Mouse (Mus musculus) thymus, postnatal 4 days (tissue): ENCODE measurements around the gene 1700001L19Rik.
"Not testable (repeated sequence)": the region's sequence is repeated elsewhere in the genome, so short reads cannot be mapped to it uniquely, and the experiment has no call there.

ENCODE experiments used
- DNase-seq: peaks from one replicate; pipeline ENCODE4 v3.0.0; 2021

Gene 1700001L19Rik

DNA sequence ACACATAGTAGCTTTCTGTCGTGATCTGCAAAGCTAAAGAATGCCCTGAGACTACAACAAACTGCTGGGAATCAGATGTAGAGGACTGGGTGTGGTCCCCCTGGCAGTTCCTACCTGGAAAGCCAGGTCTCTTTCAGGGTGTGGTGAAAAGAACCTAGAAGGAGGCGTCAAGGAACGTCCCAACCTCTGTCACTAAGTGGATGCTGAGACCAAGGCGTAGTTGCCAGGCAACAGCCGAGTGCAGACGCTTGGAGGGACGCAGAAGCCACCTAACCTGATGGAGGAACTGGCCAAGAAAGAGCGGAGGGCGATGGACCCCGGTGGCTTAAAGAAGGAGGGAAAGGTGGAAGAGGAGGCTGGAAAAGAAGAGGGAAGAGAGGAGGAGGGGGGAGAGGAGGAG, at the start of gene 1700001L19Rik:
Gene 1700001L19Rik (plus strand): TSS at position 223 of the 400 bp plus-strand sequence.
- no peak for DNase-seq

DNA sequence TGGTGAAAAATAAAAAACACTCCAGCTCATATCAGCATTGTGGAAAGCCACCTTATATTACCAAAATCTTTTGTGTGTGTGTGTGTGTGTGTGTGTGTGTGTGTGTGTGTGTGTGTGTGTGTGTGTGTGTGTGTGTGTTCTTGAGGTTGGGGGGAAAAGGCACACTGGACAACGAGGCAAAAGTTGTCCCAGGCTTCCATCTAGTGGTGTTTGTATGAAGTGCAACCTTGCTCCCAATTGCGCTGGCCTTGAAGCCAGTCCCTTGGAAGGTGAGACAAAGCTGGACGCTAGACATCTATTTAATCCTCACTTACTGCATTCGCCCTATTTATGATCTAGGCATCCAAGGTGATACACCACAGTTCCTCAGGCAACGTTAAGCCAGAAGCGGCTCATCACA, 43.8 kb upstream of the 1700001L19Rik start:
- DNase-seq = not testable (repeated sequence)

DNA sequence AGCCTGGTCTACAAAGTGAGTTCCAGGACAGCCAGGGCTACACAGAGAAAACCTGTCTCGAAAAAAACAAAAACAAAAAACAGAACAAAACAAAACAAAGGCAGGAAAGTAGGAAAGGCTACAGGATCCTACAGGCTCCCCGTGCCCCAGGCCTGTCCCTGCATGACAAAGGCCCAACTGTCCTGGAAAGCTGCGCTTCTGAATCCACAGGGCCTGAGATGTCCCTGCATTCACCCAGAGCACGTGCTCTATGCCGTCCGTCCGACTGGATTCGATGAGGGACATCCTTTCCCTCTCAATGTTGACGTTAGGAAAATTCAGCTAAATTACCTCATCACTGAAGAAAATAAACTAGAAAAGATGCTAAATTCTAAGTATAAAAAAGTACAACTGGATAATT, 29.1 kb upstream of the 1700001L19Rik start:
- no peak for DNase-seq

DNA sequence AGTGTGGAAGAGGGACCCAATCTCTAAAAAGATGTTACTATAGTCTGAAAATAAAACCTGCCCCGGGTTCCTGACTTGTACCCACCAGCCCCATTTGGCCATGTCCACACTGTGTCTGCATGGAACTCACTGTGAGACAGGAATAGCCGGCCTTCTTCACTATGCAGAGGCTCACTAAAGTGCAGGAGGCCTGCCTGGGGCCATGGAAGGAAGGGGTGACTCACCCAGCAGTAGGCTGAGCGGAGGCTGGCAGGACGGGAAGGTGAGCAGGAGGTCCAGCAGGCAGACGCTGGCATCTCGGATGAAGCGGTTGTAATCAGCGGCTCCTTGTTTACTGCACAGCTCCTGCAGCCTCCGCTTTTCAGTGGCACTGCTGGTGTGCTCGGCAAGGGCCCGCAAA, 28.7 kb upstream of the 1700001L19Rik start:
- no peak for DNase-seq

DNA sequence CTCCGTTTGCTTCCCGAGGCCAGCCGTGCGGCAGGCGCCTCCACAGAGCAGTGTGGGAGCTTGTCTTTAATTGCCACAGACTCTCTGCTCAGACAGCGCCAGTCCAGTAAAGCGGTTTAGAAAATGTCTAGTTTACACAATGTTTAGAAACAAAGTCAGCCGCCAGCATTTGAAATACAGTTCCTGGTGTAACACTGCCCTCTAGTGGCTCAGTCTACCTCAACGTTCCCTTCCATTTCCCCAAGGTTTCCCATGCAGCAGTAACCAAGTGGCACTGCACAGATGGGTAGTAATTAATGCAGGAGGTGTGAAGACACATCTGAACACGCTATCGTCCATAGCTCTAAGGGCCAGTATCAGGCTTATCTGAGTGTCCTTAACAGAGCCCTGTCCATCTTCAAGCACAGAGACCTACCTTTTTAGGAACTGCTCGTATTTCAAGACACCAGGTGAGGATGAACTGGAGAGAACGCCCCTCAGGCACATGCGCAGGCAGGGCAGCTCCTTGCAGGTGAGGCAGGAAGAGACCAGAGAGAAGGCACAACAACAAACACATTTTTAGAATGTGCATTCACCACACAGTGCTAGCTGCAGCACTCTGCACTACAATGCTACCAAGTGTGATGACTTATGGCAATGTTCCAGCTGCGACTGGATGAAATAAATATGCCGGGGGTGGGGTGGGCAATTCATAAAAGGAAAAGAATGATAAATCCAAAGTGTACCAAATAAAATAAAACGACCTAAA, 27.5 kb upstream of the 1700001L19Rik start:
- DNase-seq = peak; percentile 54

- no peak for DNase-seq
Observed at GRCm38 (mm10) chr13:68572247-68572646, 25.0 kb upstream of the 1700001L19Rik start.

GRCm38 (mm10) chr13:68572966-68573913, 24.0 kb upstream of the 1700001L19Rik start:
- DNase-seq = no peak

GRCm38 (mm10) chr13:68574398-68574797, 22.8 kb upstream of the 1700001L19Rik start:
- no peak for DNase-seq

GRCm38 (mm10) chr13:68577945-68578344, 19.3 kb upstream of the 1700001L19Rik start:
- no peak for DNase-seq

- no peak for DNase-seq
Observed at GRCm38 (mm10) chr13:68581086-68581740, 16.0 kb upstream of the 1700001L19Rik start.

DNA sequence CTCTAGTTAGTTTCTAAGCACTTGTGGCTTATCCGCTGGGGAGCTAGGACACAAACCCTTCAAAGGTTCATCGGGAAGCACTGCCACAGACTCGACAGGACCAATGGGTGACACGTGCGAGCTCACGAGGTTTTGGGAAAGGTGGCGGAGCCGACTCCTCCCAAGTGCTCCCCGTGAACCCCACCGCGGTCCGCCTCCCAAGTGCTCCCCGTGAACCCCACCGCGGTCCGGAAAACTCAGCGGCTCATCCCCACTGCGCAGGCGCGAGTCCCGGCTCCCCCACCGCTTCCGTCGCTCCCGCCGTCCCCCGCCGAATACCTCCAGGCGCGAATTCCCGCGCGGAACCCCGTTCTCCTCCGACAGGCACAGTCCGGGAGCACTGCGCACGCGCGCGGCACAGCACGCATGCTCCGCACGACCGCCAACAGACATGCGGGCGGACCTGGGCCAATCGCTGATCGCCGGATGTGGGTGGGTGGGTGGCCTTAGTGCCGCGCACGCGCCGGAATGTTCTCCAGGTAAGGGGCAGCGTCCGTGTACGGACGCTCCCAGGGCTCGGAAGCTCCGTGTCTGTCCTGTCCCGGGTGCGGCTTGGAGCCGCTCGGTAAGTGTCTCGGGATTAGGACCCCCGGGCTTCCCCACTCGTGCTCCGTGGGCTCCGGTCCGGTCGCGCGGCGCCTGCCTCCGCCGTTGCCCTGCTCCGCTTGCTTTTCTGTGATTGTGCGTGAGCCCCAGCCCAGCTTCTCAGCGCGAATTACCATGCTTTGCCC, 15.3 kb upstream of the 1700001L19Rik start, which contains the start of the genes Mtrr and Fastkd3:
Gene Mtrr (minus strand): TSS at position 403 of the 770 bp plus-strand sequence.
Gene Fastkd3 (plus strand): TSS at position 488 of the 770 bp plus-strand sequence.
- DNase-seq = peak; percentile 97

DNA sequence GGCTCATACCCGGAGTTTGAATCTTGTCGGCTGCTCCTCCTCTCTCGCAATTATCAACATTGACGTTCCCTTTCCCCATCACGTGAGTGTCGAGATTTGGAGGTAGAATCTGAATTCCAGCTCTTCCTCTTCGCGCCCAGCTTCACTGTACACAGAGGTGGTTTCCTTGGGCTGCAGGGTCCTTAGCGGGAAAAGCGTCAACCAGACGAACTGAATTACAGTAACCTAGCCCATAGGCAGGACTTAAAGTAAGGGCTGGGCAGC, 14.8 kb upstream of the 1700001L19Rik start:
- DNase-seq = no peak

- DNase-seq = no peak
Observed at GRCm38 (mm10) chr13:68583961-68584360, 13.3 kb upstream of the 1700001L19Rik start.

GRCm38 (mm10) chr13:68585441-68585840, 11.8 kb upstream of the 1700001L19Rik start:
- DNase-seq = no peak

GRCm38 (mm10) chr13:68588352-68588751, 8.9 kb upstream of the 1700001L19Rik start:
- no peak for DNase-seq

GRCm38 (mm10) chr13:68593797-68594196, 3.4 kb upstream of the 1700001L19Rik start:
- DNase-seq = no peak

GRCm38 (mm10) chr13:68597667-68598066, 446 bp downstream of the 1700001L19Rik start:
- DNase-seq = no peak

GRCm38 (mm10) chr13:68598953-68599352, 1.7 kb downstream of the 1700001L19Rik start:
- DNase-seq = no peak

DNA sequence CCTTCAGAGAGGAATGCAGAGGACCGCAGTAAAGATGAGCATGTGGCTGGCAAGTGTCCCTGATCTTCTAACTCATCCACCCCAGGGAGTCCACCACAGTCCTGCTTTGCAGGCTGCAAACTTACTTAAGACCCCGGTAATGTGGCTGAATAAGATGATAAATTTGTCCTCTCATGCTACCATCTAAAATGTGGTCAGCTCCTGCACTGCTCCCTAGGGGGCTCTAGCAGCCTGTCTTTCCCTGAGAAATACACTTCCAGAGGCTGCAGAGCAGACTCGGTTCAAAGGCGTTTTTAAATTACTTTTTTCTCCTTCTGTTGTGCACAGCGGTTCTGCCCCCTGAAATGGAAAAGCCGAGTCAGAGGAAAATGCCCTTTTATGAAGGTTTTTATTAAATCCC, 4.0 kb downstream of the 1700001L19Rik start:
- no peak for DNase-seq

DNA sequence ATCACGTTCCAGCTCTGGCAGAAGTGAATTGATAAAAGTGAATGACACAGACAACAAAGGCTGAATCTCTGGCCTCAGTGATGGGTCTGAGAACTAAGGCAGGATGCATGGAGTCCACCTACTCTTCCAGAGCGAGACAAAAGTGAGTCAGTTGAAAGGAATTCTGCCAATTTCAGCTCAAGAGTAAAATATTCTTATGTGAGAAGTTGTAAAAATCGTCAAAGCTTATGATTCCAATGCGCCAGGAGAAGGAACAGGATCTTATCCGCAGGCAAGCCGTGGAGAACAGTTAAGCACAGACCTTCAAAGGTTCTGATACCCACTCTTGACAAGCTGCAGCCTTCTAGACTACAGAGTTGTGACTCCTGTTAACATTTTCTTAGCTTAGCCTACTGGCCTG, 5.9 kb downstream of the 1700001L19Rik start:
- DNase-seq = no peak

DNA sequence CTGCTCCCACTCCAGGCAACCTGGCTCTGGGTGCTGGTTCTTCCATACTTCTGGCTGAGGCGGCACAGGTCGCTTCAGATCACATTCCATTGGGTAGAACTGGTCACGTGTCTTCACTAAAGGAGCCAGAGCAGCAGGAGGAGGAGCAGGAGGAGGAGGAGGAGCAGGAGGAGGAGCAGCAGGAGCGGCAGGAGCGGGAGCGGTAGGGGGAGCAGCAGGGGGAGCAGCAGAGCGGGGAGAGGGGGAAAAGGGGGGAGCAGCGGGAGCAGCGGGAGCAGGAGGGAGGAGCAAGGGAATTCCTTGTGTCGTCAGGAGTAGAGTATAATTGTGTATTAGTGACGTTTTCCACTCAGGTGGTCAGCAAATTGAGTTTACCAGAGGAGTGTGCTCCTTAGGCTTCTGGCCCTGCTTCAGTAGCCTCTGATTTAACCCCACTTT, 8.5 kb downstream of the 1700001L19Rik start:
- DNase-seq = no peak

GRCm38 (mm10) chr13:68607652-68608405, 10.6 kb downstream of the 1700001L19Rik start:
- no peak for DNase-seq
